Mouse (Mus musculus): Measurements from ENCODE around the gene Pi4k2a. TPM values are rescaled to one million over a fixed set of nuclear protein-coding genes. Genes with fewer than 3 reads are reported as not detected.
A peak's percentile ranks its signal among the peaks of the same experiment; 100 is the strongest.

Pi4k2a gene
- polyA plus RNA-seq, 1 experiment from 2014 or later = 28.2 TPM

DNA sequence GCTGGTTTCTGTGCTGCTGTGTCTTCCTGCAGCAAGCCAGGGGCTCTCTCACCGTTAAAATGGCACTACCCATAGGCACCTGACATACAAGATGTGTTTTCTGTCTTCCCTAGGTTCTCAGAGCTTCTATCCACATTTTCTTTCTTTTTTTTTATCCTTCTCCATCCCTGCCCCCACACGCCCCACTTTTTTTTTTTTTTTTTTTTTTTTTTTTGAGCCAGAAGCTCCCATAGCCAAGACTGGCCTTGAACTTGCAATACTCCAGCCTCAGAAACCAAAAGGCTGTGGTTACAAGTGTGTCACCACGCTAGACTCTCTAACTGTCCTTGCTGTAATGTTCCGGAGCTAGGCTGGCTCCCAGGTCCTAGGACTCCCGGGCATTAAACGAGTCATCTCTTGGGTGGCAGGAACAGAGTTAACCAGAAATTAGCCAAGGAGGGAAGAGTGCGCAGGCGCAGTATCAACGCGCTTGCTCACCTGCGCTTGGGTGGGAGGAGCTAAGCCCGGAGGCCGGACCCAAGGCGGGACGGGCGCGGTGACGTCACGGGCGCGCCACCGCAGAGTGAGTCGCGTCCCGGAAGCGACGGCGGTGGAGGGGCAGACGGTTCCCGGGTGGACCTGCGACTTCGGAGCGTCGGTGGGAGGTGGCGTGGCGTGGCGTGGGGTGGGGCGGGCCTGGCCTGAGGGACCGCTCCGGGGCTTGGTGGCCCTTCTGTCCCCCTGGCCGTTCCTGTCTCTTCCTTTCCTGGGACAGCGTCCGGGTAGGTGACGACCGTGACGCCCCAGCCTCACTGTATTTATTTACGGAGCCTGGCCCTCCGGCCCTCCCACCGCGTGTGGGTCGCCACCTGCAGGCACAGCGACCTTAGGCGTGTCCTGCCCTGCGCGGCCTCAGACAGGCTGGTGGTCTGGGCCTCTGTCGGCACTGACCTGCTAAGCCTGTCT, 80.0 kb downstream of the Pi4k2a start:
- Histone ChIP-seq H3K36me3 (ENCODE audit: control insufficient read depth, insufficient read depth, low read length) (no peaks in the 10 kb centered on the region), H3K4me3 (ENCODE audit: low read depth, low read length) (peak overlapping the region; percentile 90), H3K9me3 (ENCODE audit: control insufficient read depth, low read length) (no peaks in the 10 kb centered on the region), H3K27ac (replicated peaks; ENCODE audit: low read depth, low read length) (no peak overlapping the region), H3K4me1 (ENCODE audit: control insufficient read depth, insufficient read depth, low read length) (peaks cover 8% of the 10 kb centered on the region), H3K9ac (ENCODE audit: low read depth, low read length) (peak overlapping the region; percentile 91), H3K27me3 (replicated peaks; ENCODE audit: control insufficient read depth, insufficient read depth, low read length) (0 out of 2 replicates have a peak, but pooled peaks cover 5% of the 10 kb centered on the region), H3K4me2 (ENCODE audit: low read depth, low read length) (peak overlapping the region; percentile 73)
- ATAC-seq (ENCODE audit: low read depth) (peak; percentile 89), DNase-seq (ENCODE audit: low spot score) (peak; percentile 96)
- WGBS = 3% methylated on average over 44 of the region's 56 CpGs

Other genes starting within 250 kb of the Pi4k2a start
- 2.8 and 3.2 TPM in 2 replicates for gene Frat2, start 242.3 kb upstream of the Pi4k2a start, polyA plus RNA-seq (2014; fragmentation: Nextera tagmentation; extraction: Ambion mirVana)
- 13.8 and 15.0 TPM in 2 replicates for gene Rrp12, start 194.3 kb upstream of the Pi4k2a start, polyA plus RNA-seq (2014; fragmentation: Nextera tagmentation; extraction: Ambion mirVana)
- 522 and 549 TPM in 2 replicates for gene Pgam1, start 178.5 kb upstream of the Pi4k2a start, polyA plus RNA-seq (2014; fragmentation: Nextera tagmentation; extraction: Ambion mirVana)
- gene Exosc1, start 157.0 kb upstream of the Pi4k2a start, polyA plus RNA-seq (2014; fragmentation: Nextera tagmentation; extraction: Ambion mirVana) = 67.8 and 71.3 TPM in 2 replicates
- gene Zdhhc16, start 157.0 kb upstream of the Pi4k2a start, polyA plus RNA-seq (2014; fragmentation: Nextera tagmentation; extraction: Ambion mirVana) = 69.1 and 72.4 TPM in 2 replicates
- gene Mms19, start 109.3 kb upstream of the Pi4k2a start, polyA plus RNA-seq (2014; fragmentation: Nextera tagmentation; extraction: Ambion mirVana) = 27.5 and 35.2 TPM in 2 replicates
- 18.7 and 20.8 TPM in 2 replicates for gene Ubtd1, start 108.7 kb upstream of the Pi4k2a start, polyA plus RNA-seq (2014; fragmentation: Nextera tagmentation; extraction: Ambion mirVana)
- gene Ankrd2, start 54.5 kb upstream of the Pi4k2a start, polyA plus RNA-seq (2014; fragmentation: Nextera tagmentation; extraction: Ambion mirVana) = 6.6 and 7.8 TPM in 2 replicates
- 1.0 and 1.9 TPM in 2 replicates for gene Hoga1, start 44.9 kb upstream of the Pi4k2a start, polyA plus RNA-seq (2014; fragmentation: Nextera tagmentation; extraction: Ambion mirVana)
- gene 4933411K16Rik, start 38.2 kb upstream of the Pi4k2a start, polyA plus RNA-seq (2014; fragmentation: Nextera tagmentation; extraction: Ambion mirVana) = 0.25 TPM in 1 of 2 replicates, not detected in the other
- gene Morn4, start 4.1 kb upstream of the Pi4k2a start, polyA plus RNA-seq (2014; fragmentation: Nextera tagmentation; extraction: Ambion mirVana) = 20.1 and 21.5 TPM in 2 replicates
- 36.9 and 37.3 TPM in 2 replicates for gene Avpi1, start 38.6 kb downstream of the Pi4k2a start, polyA plus RNA-seq (2014; fragmentation: Nextera tagmentation; extraction: Ambion mirVana)
- gene Marveld1, start 56.9 kb downstream of the Pi4k2a start, polyA plus RNA-seq (2014; fragmentation: Nextera tagmentation; extraction: Ambion mirVana) = 19.4 and 21.0 TPM in 2 replicates
- 12.2 and 15.2 TPM in 2 replicates for gene Zfyve27, start 73.5 kb downstream of the Pi4k2a start, polyA plus RNA-seq (2014; fragmentation: Nextera tagmentation; extraction: Ambion mirVana)
- gene Sfrp5, start 111.8 kb downstream of the Pi4k2a start, polyA plus RNA-seq (2014; fragmentation: Nextera tagmentation; extraction: Ambion mirVana) = 18.0 and 18.3 TPM in 2 replicates
- gene Golga7b, start 157.1 kb downstream of the Pi4k2a start, polyA plus RNA-seq (2014; fragmentation: Nextera tagmentation; extraction: Ambion mirVana) = 3.0 and 3.2 TPM in 2 replicates